Mouse (Mus musculus): ENCODE results near the gene 4921517D22Rik. TPM values are rescaled to one million over a fixed set of nuclear protein-coding genes. Genes with fewer than 3 reads are reported as not detected.

4921517D22Rik gene
- polyA plus RNA-seq, 1 experiment from 2014 or later = not detected

DNA sequence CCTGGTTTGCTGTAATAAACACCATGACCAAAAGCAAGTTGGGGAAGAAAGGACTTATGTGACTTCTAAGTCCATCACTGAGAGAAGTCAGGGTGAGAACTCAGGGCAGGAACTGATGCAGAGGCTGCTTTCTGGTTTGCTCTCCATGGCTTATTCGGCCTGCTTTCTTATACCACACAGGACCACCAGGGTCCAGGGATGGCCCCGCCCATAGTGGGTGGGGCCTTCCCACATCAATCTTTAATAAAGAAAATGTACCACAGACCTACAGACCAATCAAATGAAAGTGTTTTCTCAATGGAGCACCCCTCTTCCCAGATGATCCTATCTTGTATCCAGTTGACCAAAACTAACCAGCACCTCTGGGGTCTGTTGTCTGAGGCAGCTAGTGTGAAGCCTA, 22.4 kb downstream of the 4921517D22Rik start:
- 59% methylated on average over 2 of the region's 2 CpGs for WGBS
- no peak overlapping the region for H3K4me2 ChIP-seq
- H3K9me3 ChIP-seq = no peaks in the 10 kb centered on the region
- no peaks in the 10 kb centered on the region for H3K36me3 ChIP-seq
- H3K27ac ChIP-seq = peak overlapping the region; percentile 49
- no peak overlapping the region for H3K9ac ChIP-seq
- no peak for ATAC-seq (ENCODE audit: low FRiP score)
- no peak overlapping the region for H3K4me3 ChIP-seq
- peaks cover 39% of the 10 kb centered on the region for H3K4me1 ChIP-seq (replicated peaks)
- H3K27me3 ChIP-seq = no peaks in the 10 kb centered on the region

DNA sequence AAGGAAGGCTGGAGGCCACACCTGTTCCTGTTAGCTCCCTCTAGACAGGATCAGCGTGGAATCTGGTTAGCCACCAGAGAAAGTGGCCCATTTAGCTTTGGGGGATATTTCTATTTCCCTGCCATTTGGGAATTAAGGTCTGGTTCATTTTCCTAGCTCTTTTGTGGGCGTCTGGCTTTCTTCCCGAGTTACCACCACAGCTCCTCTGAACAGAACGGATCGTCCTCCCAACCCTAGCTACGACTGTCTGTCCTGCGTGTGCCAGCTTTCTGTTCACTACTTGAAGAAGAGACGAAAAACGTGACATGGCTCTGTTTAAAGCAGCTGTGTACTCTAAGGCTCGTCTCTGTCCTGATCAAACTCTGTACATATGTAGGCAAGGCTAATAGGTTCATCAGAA, 24.0 kb downstream of the 4921517D22Rik start:
- no peak overlapping the region for H3K4me2 ChIP-seq
- H3K9me3 ChIP-seq = no peaks in the 10 kb centered on the region
- H3K27me3 ChIP-seq = no peaks in the 10 kb centered on the region
- peaks cover 39% of the 10 kb centered on the region for H3K4me1 ChIP-seq (replicated peaks)
- 92% methylated on average over 10 of the region's 10 CpGs for WGBS
- no peak overlapping the region for H3K4me3 ChIP-seq
- ATAC-seq (ENCODE audit: low FRiP score) = no peak
- H3K9ac ChIP-seq = no peak overlapping the region
- H3K36me3 ChIP-seq = peaks cover 5% of the 10 kb centered on the region; the same call in 1 of the 2 replicates
- H3K27ac ChIP-seq = no peak overlapping the region

DNA sequence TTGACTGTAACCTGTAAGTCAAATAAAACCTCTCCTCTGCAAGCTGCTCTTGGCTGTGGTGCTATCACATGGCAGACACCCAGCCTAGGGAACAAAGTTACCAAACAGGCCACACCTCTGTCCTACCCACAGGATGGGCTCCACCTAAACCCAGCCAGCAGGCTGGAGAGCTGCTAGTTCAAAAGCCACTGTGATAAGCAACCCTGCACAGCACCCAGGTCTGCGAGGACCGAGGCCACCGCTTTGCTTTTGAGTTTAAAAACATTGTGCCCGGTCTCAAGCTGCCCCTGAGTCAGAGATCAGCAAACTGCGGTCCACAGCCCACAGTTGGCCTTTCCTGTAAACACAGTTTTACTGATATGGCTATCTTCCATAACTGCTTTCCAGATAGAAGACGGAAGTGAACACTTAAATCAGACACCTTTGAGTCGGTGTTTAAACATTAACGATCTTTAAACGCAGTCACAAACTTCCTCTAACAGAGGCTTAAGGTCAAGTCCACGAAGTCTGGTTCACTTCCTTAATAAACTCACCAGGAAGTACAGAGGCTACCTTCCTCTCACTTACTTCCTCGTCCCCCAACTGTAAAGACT, 25.3 kb downstream of the 4921517D22Rik start:
- peaks cover 18% of the 10 kb centered on the region for H3K36me3 ChIP-seq
- WGBS = 81% methylated on average over 11 of the region's 11 CpGs
- H3K4me1 ChIP-seq (replicated peaks) = peaks cover 29% of the 10 kb centered on the region
- H3K4me2 ChIP-seq = no peak overlapping the region
- H3K9me3 ChIP-seq = no peaks in the 10 kb centered on the region
- no peak overlapping the region for H3K4me3 ChIP-seq
- ATAC-seq (ENCODE audit: low FRiP score) = no peak
- H3K9ac ChIP-seq = no peak overlapping the region
- H3K27me3 ChIP-seq = no peaks in the 10 kb centered on the region
- H3K27ac ChIP-seq = peak overlapping the region; percentile 55

DNA sequence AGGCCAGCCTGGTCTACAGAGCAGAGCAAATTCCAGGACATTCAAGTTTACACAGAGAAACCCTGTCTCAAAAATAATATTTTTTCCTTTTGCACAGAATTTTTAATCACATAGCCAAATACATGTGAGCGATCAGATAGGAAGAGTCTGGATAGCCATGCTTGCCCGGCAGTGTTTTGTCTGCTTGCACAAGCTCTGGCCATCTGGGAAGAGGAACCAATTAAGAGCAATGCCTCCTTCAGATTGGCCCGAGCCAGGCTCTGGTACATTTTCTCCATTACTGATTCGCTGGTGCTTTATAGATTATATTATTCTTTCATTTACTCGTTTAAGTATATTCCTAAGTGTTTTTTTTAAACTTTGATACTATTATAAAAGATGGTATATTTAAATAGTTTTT, 26.1 kb downstream of the 4921517D22Rik start:
- ATAC-seq (ENCODE audit: low FRiP score) = no peak
- Histone ChIP-seq H3K4me3 (no peak overlapping the region), H3K27me3 (no peaks in the 10 kb centered on the region), H3K9me3 (no peaks in the 10 kb centered on the region), H3K27ac (no peak overlapping the region), H3K36me3 (peaks cover 24% of the 10 kb centered on the region), H3K9ac (no peak overlapping the region), H3K4me1 (replicated peaks) (peaks cover 24% of the 10 kb centered on the region), H3K4me2 (no peak overlapping the region)
- WGBS = 83% methylated on average over 5 of the region's 5 CpGs

DNA sequence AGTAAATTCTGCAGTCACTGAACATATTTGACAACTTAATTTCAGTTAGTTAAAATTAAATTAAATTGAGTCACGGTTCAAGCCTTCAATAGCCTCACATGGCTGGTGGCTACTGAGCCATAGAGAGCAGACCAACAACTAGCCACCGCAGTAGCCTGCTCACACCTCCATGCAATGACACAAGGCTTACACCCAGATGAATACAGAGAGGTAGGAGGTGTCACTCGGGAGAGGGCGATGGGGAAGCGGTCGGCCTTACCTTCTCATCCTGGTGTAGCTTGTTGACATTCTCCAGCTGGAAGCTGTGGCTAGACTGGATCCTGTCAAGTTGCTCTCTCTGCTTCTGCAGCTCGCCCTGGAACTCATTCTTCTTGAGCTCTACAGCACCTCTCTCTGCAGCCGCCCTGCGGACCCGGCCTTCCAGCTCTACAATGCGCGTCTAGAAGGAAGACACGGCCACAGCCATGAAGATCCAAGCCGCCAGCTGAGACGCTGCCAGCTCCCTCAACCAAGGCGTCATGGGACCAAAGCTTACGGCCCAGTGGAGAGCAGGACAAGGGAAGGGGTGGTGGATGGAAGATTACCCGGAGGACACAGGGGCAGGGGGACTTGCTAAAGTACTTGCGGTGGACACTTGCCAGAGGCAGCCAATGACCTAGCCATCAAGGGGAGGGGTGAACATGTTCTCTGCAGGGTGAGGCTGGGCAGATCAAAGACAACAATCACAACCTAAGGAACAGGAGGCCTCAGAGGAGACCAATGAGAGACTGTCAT, 29.8 kb downstream of the 4921517D22Rik start:
- H3K27ac ChIP-seq = no peak overlapping the region
- ATAC-seq (ENCODE audit: low FRiP score) = no peak
- H3K4me3 ChIP-seq = no peak overlapping the region
- 96% methylated on average over 19 of the region's 19 CpGs for WGBS
- H3K4me1 ChIP-seq (replicated peaks) = peaks cover 6% of the 10 kb centered on the region
- no peaks in the 10 kb centered on the region for H3K9me3 ChIP-seq
- H3K9ac ChIP-seq = no peak overlapping the region
- H3K27me3 ChIP-seq = no peaks in the 10 kb centered on the region
- H3K36me3 ChIP-seq = peaks cover 46% of the 10 kb centered on the region
- H3K4me2 ChIP-seq = no peak overlapping the region

DNA sequence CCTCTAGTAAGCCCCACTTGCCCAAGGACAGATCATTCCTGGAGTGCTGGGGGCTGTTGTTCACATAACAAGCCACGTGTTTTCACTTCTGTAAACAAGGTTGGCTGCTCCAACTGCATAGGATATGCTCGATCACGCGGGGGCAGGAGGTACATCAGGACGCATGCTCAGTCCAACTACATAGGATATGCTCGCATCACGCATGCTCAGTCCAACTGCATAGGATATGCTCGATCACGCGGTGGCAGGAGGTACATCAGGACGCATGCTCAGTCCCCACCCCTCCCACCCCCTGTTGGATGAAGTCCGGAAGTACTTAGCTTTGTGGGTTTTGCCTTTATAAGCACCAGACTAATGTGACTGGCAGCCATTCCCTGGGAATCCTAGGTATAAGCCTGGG, 31.9 kb downstream of the 4921517D22Rik start:
- Histone ChIP-seq H3K9ac (no peak overlapping the region), H3K27ac (no peak overlapping the region), H3K9me3 (no peaks in the 10 kb centered on the region), H3K4me3 (no peak overlapping the region), H3K36me3 (peaks cover 56% of the 10 kb centered on the region), H3K27me3 (no peaks in the 10 kb centered on the region), H3K4me1 (replicated peaks) (peaks cover 5% of the 10 kb centered on the region), H3K4me2 (no peak overlapping the region)
- 97% methylated on average over 12 of the region's 12 CpGs for WGBS
- no peak for ATAC-seq (ENCODE audit: low FRiP score)

DNA sequence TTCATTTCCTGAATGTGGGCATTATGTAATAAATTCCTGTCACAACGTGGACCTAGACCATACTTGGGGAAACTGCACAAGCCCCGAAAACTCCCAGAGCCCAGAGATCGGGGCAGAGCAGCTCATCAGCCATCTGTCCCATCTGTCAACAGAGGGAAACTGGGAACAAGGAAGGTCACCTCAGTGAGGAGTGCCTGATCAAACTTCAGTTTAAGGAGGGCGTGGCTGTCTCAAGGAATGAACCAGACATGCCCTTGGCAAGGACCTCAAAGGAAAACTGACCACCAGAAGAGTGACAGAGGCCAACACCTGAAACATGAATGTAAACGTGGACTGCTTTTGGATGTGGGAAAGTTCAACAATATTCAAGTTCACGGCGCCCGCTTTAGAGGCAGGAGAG, 32.5 kb downstream of the 4921517D22Rik start:
- Histone ChIP-seq H3K9me3 (no peaks in the 10 kb centered on the region), H3K4me2 (no peak overlapping the region), H3K27me3 (no peaks in the 10 kb centered on the region), H3K36me3 (peaks cover 56% of the 10 kb centered on the region), H3K9ac (no peak overlapping the region), H3K27ac (no peak overlapping the region), H3K4me1 (replicated peaks) (peaks cover 11% of the 10 kb centered on the region), H3K4me3 (no peak overlapping the region)
- ATAC-seq (ENCODE audit: low FRiP score) = no peak
- 91% methylated on average over 8 of the region's 8 CpGs for WGBS

DNA sequence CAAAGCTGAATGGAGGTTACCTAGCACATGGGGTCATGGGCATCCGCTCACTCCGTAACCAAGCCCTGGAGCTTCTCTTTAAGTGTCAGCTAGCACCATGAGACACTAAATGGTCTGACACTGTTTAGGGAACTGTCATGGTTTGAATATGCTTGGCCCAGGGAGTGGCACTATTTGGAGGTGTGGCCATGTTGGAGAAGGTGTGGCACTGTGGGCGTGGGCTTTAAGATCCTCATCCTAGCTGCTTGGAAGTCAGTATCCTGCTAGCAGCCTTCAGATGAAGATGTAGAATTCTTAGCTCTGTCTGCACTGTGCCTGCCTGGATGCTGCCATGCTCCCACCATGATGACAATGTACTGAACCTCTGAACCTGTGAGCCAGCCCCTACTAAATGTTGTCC, 33.5 kb downstream of the 4921517D22Rik start:
- ATAC-seq (ENCODE audit: low FRiP score) = no peak
- H3K27ac ChIP-seq = no peak overlapping the region
- WGBS = 97% methylated on average over 3 of the region's 3 CpGs

DNA sequence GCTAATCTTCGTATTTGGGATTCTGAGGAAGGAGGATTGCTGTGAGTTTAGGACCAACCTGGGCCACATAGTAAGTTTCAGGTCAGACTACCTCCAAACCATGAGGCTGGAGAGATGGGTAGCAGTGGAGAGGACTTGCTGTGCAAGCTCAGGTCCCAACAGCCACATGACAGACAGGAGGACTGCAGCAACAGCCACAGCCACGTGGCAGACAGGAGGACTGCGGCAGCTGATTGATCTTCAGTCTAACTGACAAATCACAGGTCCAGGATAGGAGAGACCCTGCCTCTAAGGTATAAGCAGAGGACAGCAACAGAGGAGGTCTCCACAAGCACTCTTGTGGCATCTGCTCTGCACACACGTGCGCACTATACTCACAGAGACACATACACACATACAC, 36.1 kb downstream of the 4921517D22Rik start:
- Histone ChIP-seq H3K36me3 (peaks cover 37% of the 10 kb centered on the region), H3K4me1 (replicated peaks) (peaks cover 26% of the 10 kb centered on the region), H3K4me2 (no peak overlapping the region), H3K4me3 (no peak overlapping the region), H3K9me3 (no peaks in the 10 kb centered on the region), H3K9ac (no peak overlapping the region), H3K27ac (peak overlapping the region; percentile 23; the same call in 1 of the 2 replicates), H3K27me3 (no peaks in the 10 kb centered on the region)
- WGBS = 74% methylated on average over 5 of the region's 5 CpGs
- no peak for ATAC-seq (ENCODE audit: low FRiP score)

More for the DNA sequence above, 33.5 kb downstream of the 4921517D22Rik start:
- H3K9me3 ChIP-seq = no peaks in the 10 kb centered on the region
- H3K27me3 ChIP-seq = no peaks in the 10 kb centered on the region
- no peak overlapping the region for H3K9ac ChIP-seq
- H3K4me2 ChIP-seq = no peak overlapping the region
- peaks cover 55% of the 10 kb centered on the region for H3K36me3 ChIP-seq
- peaks cover 12% of the 10 kb centered on the region for H3K4me1 ChIP-seq (replicated peaks)
- no peak overlapping the region for H3K4me3 ChIP-seq

DNA sequence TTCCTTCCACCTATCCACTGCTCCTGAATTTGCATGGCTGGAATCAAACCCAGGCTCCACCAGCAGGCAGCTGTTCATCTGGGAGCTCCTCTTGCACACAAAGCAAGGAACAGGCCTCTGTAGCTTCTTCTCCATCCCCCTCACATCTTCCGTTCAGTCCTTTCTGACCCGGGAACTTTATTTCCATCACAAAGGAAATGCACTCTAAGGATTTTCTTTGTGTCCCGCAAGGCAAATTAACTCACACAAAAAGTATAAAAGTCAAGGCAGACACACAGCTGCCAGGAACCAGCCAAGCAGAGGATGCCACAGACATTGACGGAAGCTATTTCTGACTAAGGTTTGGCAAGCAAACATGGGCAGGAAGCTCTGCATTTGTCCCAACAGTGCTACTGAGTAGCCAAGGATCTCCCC, 36.9 kb downstream of the 4921517D22Rik start:
- peaks cover 34% of the 10 kb centered on the region for H3K4me1 ChIP-seq (replicated peaks)
- no peak overlapping the region for H3K4me3 ChIP-seq
- H3K27me3 ChIP-seq = no peaks in the 10 kb centered on the region
- ATAC-seq (ENCODE audit: low FRiP score) = no peak
- H3K36me3 ChIP-seq = peaks cover 31% of the 10 kb centered on the region
- H3K9me3 ChIP-seq = no peaks in the 10 kb centered on the region
- peak overlapping the region; percentile 75 for H3K27ac ChIP-seq
- no peak overlapping the region for H3K9ac ChIP-seq
- no peak overlapping the region for H3K4me2 ChIP-seq
- WGBS = 13% methylated on average over 4 of the region's 4 CpGs

DNA sequence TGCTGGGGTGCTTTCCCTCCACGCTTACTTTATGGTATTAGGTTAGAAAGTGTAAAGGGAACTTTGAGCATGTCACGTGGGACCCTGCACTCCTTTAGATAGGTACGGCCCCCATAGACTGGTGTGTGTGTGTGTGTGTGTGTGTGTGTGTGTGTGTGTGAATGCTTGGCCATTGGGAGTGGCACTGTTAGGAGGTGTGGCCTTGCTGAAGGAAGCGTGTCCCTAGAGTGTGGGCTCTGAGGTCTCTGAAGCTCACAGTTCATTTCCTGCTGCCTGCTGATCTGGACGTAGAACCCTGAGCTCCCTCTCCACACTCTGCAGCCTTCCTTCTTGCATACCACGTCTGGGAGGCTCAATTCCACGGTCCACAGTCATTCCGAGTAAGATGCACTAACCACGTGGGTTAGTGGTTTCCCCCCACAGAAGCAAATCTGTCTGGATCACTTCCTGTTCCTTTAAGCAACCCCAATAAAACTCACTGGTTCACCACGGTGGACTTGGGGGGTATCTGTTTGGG, 37.5 kb downstream of the 4921517D22Rik start:
- no peak for ATAC-seq (ENCODE audit: low FRiP score)
- Histone ChIP-seq H3K4me1 (replicated peaks) (peaks cover 35% of the 10 kb centered on the region), H3K27me3 (no peaks in the 10 kb centered on the region), H3K9me3 (no peaks in the 10 kb centered on the region), H3K27ac (peak overlapping the region; percentile 75), H3K9ac (no peak overlapping the region), H3K4me2 (no peak overlapping the region), H3K4me3 (no peak overlapping the region), H3K36me3 (peaks cover 25% of the 10 kb centered on the region)
- 55% methylated on average over 10 of the region's 10 CpGs for WGBS

DNA sequence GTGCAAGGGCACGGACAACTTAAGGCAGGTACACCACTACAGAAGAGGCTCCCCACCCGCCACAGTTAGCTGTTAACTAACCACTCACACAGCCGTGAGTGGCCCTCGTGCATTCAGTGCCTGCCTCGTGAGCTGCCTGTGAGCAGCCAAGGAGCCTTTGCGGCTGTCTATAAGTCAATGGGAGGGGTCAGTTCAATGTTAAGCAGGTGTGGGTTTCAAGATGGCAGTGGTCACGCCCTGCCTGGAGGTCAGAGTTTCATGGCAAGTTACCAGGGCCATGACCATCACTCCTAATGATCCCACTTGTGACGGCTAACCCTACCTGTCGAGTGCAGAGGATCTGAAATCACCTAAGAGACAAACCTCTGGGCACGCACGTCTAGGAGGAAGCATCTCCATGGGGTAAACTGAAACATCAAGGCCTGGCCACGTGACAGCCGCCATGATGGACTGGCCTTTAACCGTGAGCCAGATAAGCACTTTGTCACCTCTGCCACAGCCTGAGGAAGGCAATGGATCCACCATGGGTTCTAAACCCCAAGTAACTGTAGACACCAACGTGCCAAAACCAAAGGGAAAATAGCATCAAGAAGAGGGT, 38.1 kb downstream of the 4921517D22Rik start:
- H3K27me3 ChIP-seq = no peaks in the 10 kb centered on the region
- peaks cover 24% of the 10 kb centered on the region for H3K36me3 ChIP-seq
- H3K4me1 ChIP-seq (replicated peaks) = peaks cover 37% of the 10 kb centered on the region
- no peak overlapping the region for H3K4me3 ChIP-seq
- WGBS = 90% methylated on average over 15 of the region's 15 CpGs
- ATAC-seq (ENCODE audit: low FRiP score) = no peak
- no peak overlapping the region for H3K4me2 ChIP-seq
- no peak overlapping the region for H3K9ac ChIP-seq
- no peaks in the 10 kb centered on the region for H3K9me3 ChIP-seq
- H3K27ac ChIP-seq = no peak overlapping the region
